Mouse (Mus musculus): ENCODE measurements around the gene Eci2. TPM values are rescaled to one million over a fixed set of nuclear protein-coding genes. Genes with fewer than 3 reads are reported as not detected.
A peak's percentile ranks its signal among the peaks of the same experiment; 100 is the strongest.

Gene Eci2
- total and polyA plus RNA-seq, 3 experiments, result 83.3 to 116 (median 86.0) TPM

DNA sequence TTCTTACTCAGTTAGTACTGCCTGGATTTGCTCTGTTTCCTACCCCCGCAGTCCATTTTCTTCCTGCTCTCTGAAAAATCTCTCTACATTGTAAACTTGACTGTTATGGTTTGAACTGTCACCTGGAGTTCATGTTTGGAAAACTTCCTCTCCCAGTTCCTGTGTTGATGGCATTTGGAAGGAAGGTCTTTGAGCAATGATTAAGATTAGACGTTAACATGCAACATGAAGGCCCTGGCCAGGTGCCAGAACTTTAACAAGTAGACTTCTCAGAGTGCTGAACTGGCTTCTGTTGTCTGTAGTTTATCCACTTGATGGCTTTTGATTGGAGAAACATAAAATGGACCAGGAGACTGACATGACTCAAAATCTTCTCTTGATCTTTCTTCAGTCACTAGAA, 31.0 kb downstream of the Eci2 start:
- no peaks in the 10 kb centered on the region for H3K9me3 ChIP-seq (replicated peaks; ENCODE audit: low read length)
- no peak overlapping the region for H3K4me3 ChIP-seq (replicated peaks in 1 of 3; ENCODE audit: low read depth in 2 of 3, low read length in 2 of 3, poor library complexity in 1 of 3)
- no peaks in the 10 kb centered on the region for H3K27me3 ChIP-seq (replicated peaks)
- dilution Hi-C loops (cut with MboI; ENCODE audit: extremely low pct_ligation_motif_present, extremely low pct_unique_long_range_greater_than_20kb, low sequenced_read_pairs) (no loop called here), in situ Hi-C loops (cut with MboI; ENCODE audit: low pct_ligation_motif_present, low pct_unique_long_range_greater_than_20kb, low sequenced_read_pairs) (no loop called here)
- H3K4me1 ChIP-seq (ENCODE audit: control insufficient read depth in 1 of 2, insufficient read depth in 2 of 2), result peaks cover 7 to 31% of the 10 kb centered on the region in 2 experiments; a peak in 3 of 4 replicates
- H3K4me2 ChIP-seq (ENCODE audit: insufficient read depth, low read depth, poor library complexity, severe bottlenecking), result no peak overlapping the region
- DNase-seq (ENCODE audit: extremely low read depth), result no peak
- 0 out of 2 replicates have a peak, but pooled peaks cover 5% of the 10 kb centered on the region for H3K79me2 ChIP-seq (replicated peaks; ENCODE audit: control insufficient read depth, extremely low read depth, insufficient read depth, poor library complexity, severe bottlenecking)
- no peak overlapping the region for H3K27ac ChIP-seq (ENCODE audit: insufficient read depth, low read depth)
- H3K36me3 ChIP-seq (replicated peaks in 1 of 2; ENCODE audit: control insufficient read depth in 1 of 2, insufficient read depth in 1 of 2, low read length in 1 of 2), result peaks cover 0 to under 1% of the 10 kb centered on the region in 2 experiments
- no peak overlapping the region for H3K9ac ChIP-seq (ENCODE audit: insufficient read depth, low read depth)
- TF ChIP-seq BHLHE40 (IDR thresholded peaks at IDR 0.05; ENCODE audit: low read depth, low read length) (no peak), EP300 (IDR thresholded peaks at IDR 0.05; ENCODE audit: low read length) (no peak), NRF1 (IDR thresholded peaks at IDR 0.05; ENCODE audit: low read depth, low read length) (no peak)

DNA sequence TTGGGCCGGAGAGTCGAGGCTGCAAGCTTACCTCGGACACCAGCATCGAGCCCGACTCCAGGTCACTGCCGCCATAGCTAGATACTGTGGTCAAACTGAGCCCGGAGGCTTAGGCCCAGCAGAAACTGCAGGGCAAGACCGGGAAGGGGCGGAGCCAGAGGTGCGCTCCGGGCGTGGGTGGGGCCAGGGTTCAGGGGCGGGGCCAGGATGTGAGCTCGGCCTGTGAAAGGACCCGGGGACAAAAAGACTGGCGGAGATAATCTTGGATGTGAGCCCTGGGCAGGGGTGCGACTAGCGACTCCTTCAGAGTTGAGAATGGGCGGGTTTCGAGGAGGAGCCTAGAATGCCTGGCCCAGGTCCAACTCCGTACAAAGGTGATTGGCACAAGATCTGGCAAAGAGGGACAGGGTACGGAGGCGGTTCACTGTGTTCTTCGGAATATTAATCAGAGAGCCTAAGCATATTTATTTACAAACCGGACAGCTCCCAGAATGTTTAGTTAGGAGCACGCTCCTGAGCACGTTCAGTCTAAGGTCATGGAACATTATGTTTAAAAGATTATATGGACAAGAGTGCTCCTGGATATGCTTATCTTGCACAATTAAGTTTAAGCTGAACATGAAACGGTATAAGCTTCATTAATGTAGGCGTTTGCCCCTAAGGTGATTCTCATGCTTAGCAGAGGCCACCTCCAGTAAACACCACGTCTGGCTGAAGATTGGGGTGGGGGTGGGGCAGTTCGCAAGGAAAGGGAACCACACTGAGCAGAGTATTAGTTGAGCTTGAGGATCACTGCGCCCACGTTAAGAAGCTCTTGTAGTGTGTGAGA, 32.7 kb downstream of the Eci2 start:
- Histone ChIP-seq H3K4me1 (ENCODE audit: control insufficient read depth in 1 of 2, insufficient read depth in 2 of 2) (peaks cover 7 to 34% of the 10 kb centered on the region in 2 experiments; a peak in 3 of 4 replicates), H3K9me3 (replicated peaks; ENCODE audit: low read length) (no peaks in the 10 kb centered on the region), H3K27ac (ENCODE audit: insufficient read depth, low read depth) (peak overlapping the region; percentile 37; the same call in 1 of the 2 replicates), H3K79me2 (replicated peaks; ENCODE audit: control insufficient read depth, extremely low read depth, insufficient read depth, poor library complexity, severe bottlenecking) (0 out of 2 replicates have a peak, but pooled peaks cover 5% of the 10 kb centered on the region), H3K4me3 (replicated peaks in 1 of 3; ENCODE audit: low read depth in 2 of 3, low read length in 2 of 3, poor library complexity in 1 of 3) (peak overlapping the region; percentile 73 to 78 (median 78)), H3K9ac (ENCODE audit: insufficient read depth, low read depth) (peak overlapping the region; percentile 92), H3K4me2 (ENCODE audit: insufficient read depth, low read depth, poor library complexity, severe bottlenecking) (peak overlapping the region; percentile 96), H3K27me3 (replicated peaks) (no peaks in the 10 kb centered on the region), H3K36me3 (replicated peaks in 1 of 2; ENCODE audit: control insufficient read depth in 1 of 2, insufficient read depth in 1 of 2, low read length in 1 of 2) (peaks cover 7 to 12% of the 10 kb centered on the region in 2 experiments)
- peak; percentile 93 for DNase-seq (ENCODE audit: extremely low read depth)
- dilution Hi-C loops (cut with MboI; ENCODE audit: extremely low pct_ligation_motif_present, extremely low pct_unique_long_range_greater_than_20kb, low sequenced_read_pairs), result no loop called here
- in situ Hi-C loops (cut with MboI; ENCODE audit: low pct_ligation_motif_present, low pct_unique_long_range_greater_than_20kb, low sequenced_read_pairs), result no loop called here
- TF ChIP-seq TCF12 (IDR thresholded peaks at IDR 0.05; ENCODE audit: low read depth, low read length) (peak; percentile 80), MAX (IDR thresholded peaks at IDR 0.05; ENCODE audit: low read length) (no peak), HCFC1 (IDR thresholded peaks at IDR 0.05; ENCODE audit: low read depth, low read length) (peak; percentile 49), CHD2 (IDR thresholded peaks at IDR 0.05; ENCODE audit: low read length) (peak; percentile 75), ELF1 (IDR thresholded peaks at IDR 0.05; ENCODE audit: low read depth, low read length) (no peak), ZKSCAN1 (IDR thresholded peaks at IDR 0.05; ENCODE audit: borderline replicate concordance, low read depth, low read length) (no peak), USF1 (IDR thresholded peaks at IDR 0.05; ENCODE audit: low read depth, low read length) (no peak), UBTF (IDR thresholded peaks at IDR 0.05; ENCODE audit: low read depth, low read length) (peak; percentile 92; the same call in 1 of the 2 replicates), SIN3A (IDR thresholded peaks at IDR 0.05; ENCODE audit: low read length) (peak; percentile 40; the same call in 1 of the 2 replicates), ZC3H11A (IDR thresholded peaks at IDR 0.05; ENCODE audit: low read depth, low read length) (no peak), NELFE (IDR thresholded peaks at IDR 0.05; ENCODE audit: low read depth, low read length) (peak; percentile 72), KAT2A (IDR thresholded peaks at IDR 0.05; ENCODE audit: insufficient replicate concordance, low read length) (no peak), POLR2A (IDR thresholded peaks at IDR 0.05; ENCODE audit: low read depth, low read length) (peak; percentile 87), JUND (conservative IDR thresholded peaks at IDR 0.05; ENCODE audit: low read depth, low read length) (no peak), TBP (conservative IDR thresholded peaks at IDR 0.05; ENCODE audit: low read depth, low read length) (peak; percentile 43; the same call in 1 of the 2 replicates), IRF4 (IDR thresholded peaks at IDR 0.05; ENCODE audit: low read depth, low read length) (peak; percentile 19; the same call in 1 of the 2 replicates), BHLHE40 (IDR thresholded peaks at IDR 0.05; ENCODE audit: low read depth, low read length) (no peak; the same call in 1 of the 2 replicates), E2F4 (IDR thresholded peaks at IDR 0.05; ENCODE audit: insufficient replicate concordance, low read depth, low read length) (no peak), MXI1 (IDR thresholded peaks at IDR 0.05; ENCODE audit: low read depth, low read length) (peak; percentile 39; the same call in 1 of the 2 replicates)

All from CH12.LX (cell line).